Mouse (Mus musculus) liver, postnatal 0 days (tissue): ENCODE data around the gene Pwwp2a. TPM values are rescaled to one million over a fixed set of nuclear protein-coding genes. Genes with fewer than 3 reads are reported as not detected.

ENCODE experiments used
- ATAC-seq: fragments of 200-750 bp; cut with Nextera tagmentation; 2 replicates; pipeline ENCODE4 v1.8.0; 2017; ENCODE audit warnings: mild to moderate bottlenecking, moderate library complexity
- DNase-seq: peaks from one replicate; pipeline ENCODE4 v3.0.0-alpha.2; 2016
- H3K27ac ChIP-seq: fragments of 300-500 bp; sonication (generic); 2 replicates; pipeline ENCODE4 v1.5.1; 2014; ENCODE audit warnings: antibody characterized with exemption, moderate library complexity, mild to moderate bottlenecking, low read depth
- H3K27me3 ChIP-seq: fragments of 300-500 bp; sonication (generic); 2 replicates; pipeline ENCODE4 v1.6.1; 2014; ENCODE audit warnings: low read length, control low read depth, mixed read lengths; ENCODE audit not compliant: insufficient read depth
- H3K36me3 ChIP-seq: fragments of 300-500 bp; sonication (generic); replicated peaks from 2 replicates; pipeline ENCODE4 v1.6.1; 2014; ENCODE audit warnings: mild to moderate bottlenecking, control low read depth, low read length, moderate library complexity, mixed read lengths; ENCODE audit not compliant: insufficient read depth
- H3K4me1 ChIP-seq: fragments of 300-500 bp; sonication (generic); 2 replicates; pipeline ENCODE4 v1.6.1; 2014; ENCODE audit warnings: antibody characterized with exemption, mild to moderate bottlenecking, control low read depth; ENCODE audit not compliant: insufficient read depth
- H3K4me2 ChIP-seq: fragments of 300-500 bp; sonication (generic); 2 replicates; pipeline ENCODE4 v1.6.1; 2014; ENCODE audit warnings: low read depth, mild to moderate bottlenecking, low read length, moderate library complexity, mixed read lengths
- H3K4me3 ChIP-seq: fragments of 300-500 bp; sonication (generic); 2 replicates; pipeline ENCODE4 v1.5.1; 2014; ENCODE audit warnings: low read depth, low read length
- H3K9ac ChIP-seq: fragments of 300-500 bp; sonication (generic); replicated peaks from 2 replicates; pipeline ENCODE4 v1.6.1; 2014; ENCODE audit warnings: mild to moderate bottlenecking, moderate library complexity
- H3K9me3 ChIP-seq: fragments of 300-500 bp; sonication (generic); 2 replicates; pipeline ENCODE4 v1.6.1; 2016; ENCODE audit warnings: mild to moderate bottlenecking, control low read depth, low read length, mixed read lengths
- CTCF ChIP-seq: sonication (generic); IDR thresholded peaks from 2 replicates; pipeline ENCODE4 v1.5.1; 2016; ENCODE audit warnings: antibody characterized with exemption, low read depth
- EP300 ChIP-seq: IDR thresholded peaks from 2 replicates; pipeline ENCODE4 v1.6.1; 2016; ENCODE audit warnings: antibody characterized with exemption, low read depth, mild to moderate bottlenecking
- WGBS: fragments of 180-500 bp; shearing (Covaris S2); extraction: QIAGEN DNeasy Blood & Tissue Kit; methylation state at CpG from one replicate; pipeline ENCODE4 v1.1.7; 2014; ENCODE audit not compliant: insufficient replicate concordance; 5-methylcytosine and 5-hydroxymethylcytosine counted together
- polyA plus RNA-seq: library from polyadenylated mRNA; unstranded; fragments of >200 nt; fragmentation: Nextera tagmentation; extraction: Ambion mirVana; gene quantifications from 2 replicates; pipeline ENCODE4 v1.2.1, GENCODE M21; 2015

The Pwwp2a gene
- polyA plus RNA-seq, 1 experiment from 2014 or later, result 6.9 TPM

GRCm38 (mm10) chr11:43747233-43748226, 65.7 kb downstream of the Pwwp2a start, which contains the start of gene Ttc1:
Gene Ttc1 (minus strand): TSS chr11:43748008.
- Histone ChIP-seq H3K4me3 (peak within 1 kb of the TSS; percentile 85), H3K9ac (peak within 1 kb of the TSS; percentile 88), H3K4me2 (peak within 1 kb of the TSS; percentile 85), H3K4me1 (peaks cover 6% of the 10 kb centered on the region; the same call in 1 of the 2 replicates), H3K27ac (peak within 1 kb of the TSS; percentile 85), H3K9me3 (no peaks in the 10 kb centered on the region), H3K36me3 (peaks cover 17% of the 10 kb centered on the region), H3K27me3 (no peaks in the 10 kb centered on the region)
- TF ChIP-seq CTCF (0 out of 2 replicates have a peak, but pooled peaks have one; percentile 3), EP300 (no peak)
- ATAC-seq, result peak; percentile 100
- peak; percentile 95 for DNase-seq
- whole genome bisulfite sequencing, result 3% methylated on average over 47 of the region's 47 CpGs

- no peak for ATAC-seq
- Histone ChIP-seq H3K27ac (no peak overlapping the region), H3K36me3 (no peaks in the 10 kb centered on the region), H3K4me2 (no peak overlapping the region), H3K9me3 (no peaks in the 10 kb centered on the region), H3K4me1 (peaks cover 5% of the 10 kb centered on the region; the same call in 1 of the 2 replicates), H3K27me3 (no peaks in the 10 kb centered on the region), H3K9ac (no peak overlapping the region), H3K4me3 (no peak overlapping the region)
- no peak for DNase-seq
- 78% methylated on average over 2 of the region's 2 CpGs for WGBS
- TF ChIP-seq CTCF (peak; percentile 45), EP300 (no peak)
Measured at GRCm38 (mm10) chr11:43751542-43751941, 69.7 kb downstream of the Pwwp2a start.

- ATAC-seq, result no peak
- H3K4me3 ChIP-seq, result no peak overlapping the region
- WGBS, result 53% methylated on average over 1 of the region's 1 CpGs
- no peak overlapping the region for H3K27ac ChIP-seq
- H3K9ac ChIP-seq, result no peak overlapping the region
- no peaks in the 10 kb centered on the region for H3K27me3 ChIP-seq
- H3K9me3 ChIP-seq, result no peaks in the 10 kb centered on the region
- H3K4me1 ChIP-seq, result no peaks in the 10 kb centered on the region
- TF ChIP-seq CTCF, result no peak
- no peak for TF ChIP-seq EP300
- H3K36me3 ChIP-seq, result no peaks in the 10 kb centered on the region
- no peak for DNase-seq
- H3K4me2 ChIP-seq, result no peak overlapping the region
Measured at GRCm38 (mm10) chr11:43754568-43754967, 72.8 kb downstream of the Pwwp2a start.

GRCm38 (mm10) chr11:43755411-43755810, 73.6 kb downstream of the Pwwp2a start:
- no peak for TF ChIP-seq EP300
- no peak for TF ChIP-seq CTCF
- 56% methylated on average over 5 of the region's 5 CpGs for WGBS
- Histone ChIP-seq H3K4me2 (no peak overlapping the region), H3K36me3 (no peaks in the 10 kb centered on the region), H3K9me3 (no peaks in the 10 kb centered on the region), H3K4me3 (no peak overlapping the region), H3K4me1 (no peaks in the 10 kb centered on the region), H3K9ac (no peak overlapping the region), H3K27ac (no peak overlapping the region), H3K27me3 (no peaks in the 10 kb centered on the region)
- DNase-seq, result no peak
- no peak for ATAC-seq

- no peak for TF ChIP-seq CTCF
- 52% methylated on average over 2 of the region's 2 CpGs for WGBS
- no peak overlapping the region for H3K4me3 ChIP-seq
- DNase-seq, result no peak
- no peaks in the 10 kb centered on the region for H3K4me1 ChIP-seq
- no peaks in the 10 kb centered on the region for H3K36me3 ChIP-seq
- no peaks in the 10 kb centered on the region for H3K9me3 ChIP-seq
- H3K4me2 ChIP-seq, result no peak overlapping the region
- no peak overlapping the region for H3K27ac ChIP-seq
- H3K27me3 ChIP-seq, result no peaks in the 10 kb centered on the region
- H3K9ac ChIP-seq, result no peak overlapping the region
- ATAC-seq, result no peak
Measured at GRCm38 (mm10) chr11:43758436-43758835, 76.6 kb downstream of the Pwwp2a start.

GRCm38 (mm10) chr11:43766922-43767648, 85.3 kb downstream of the Pwwp2a start:
- H3K4me3 ChIP-seq, result peak overlapping the region; percentile 43
- 5% methylated on average over 37 of the region's 37 CpGs for WGBS
- H3K4me2 ChIP-seq, result peak overlapping the region; percentile 73
- no peak overlapping the region for H3K9ac ChIP-seq
- ATAC-seq, result peak; percentile 57
- no peaks in the 10 kb centered on the region for H3K4me1 ChIP-seq
- no peaks in the 10 kb centered on the region for H3K36me3 ChIP-seq
- no peaks in the 10 kb centered on the region for H3K9me3 ChIP-seq
- TF ChIP-seq CTCF (peak; percentile 91), EP300 (no peak)
- H3K27ac ChIP-seq, result no peak overlapping the region
- DNase-seq, result peak; percentile 83
- H3K27me3 ChIP-seq, result no peaks in the 10 kb centered on the region
